Mouse (Mus musculus) E14TG2a.4 (cell line): ENCODE data around the gene Siglecf.

Experiments
- CTCF ChIP-seq: conservative IDR thresholded peaks from 2 replicates; pipeline ENCODE4 v1.5.1; 2014; ENCODE audit warnings: low read length
- NANOG ChIP-seq: IDR thresholded peaks from 2 replicates; pipeline ENCODE4 v1.6.1; 2014; ENCODE audit warnings: borderline replicate concordance, low read length, mixed read lengths
- POU5F1 ChIP-seq: IDR thresholded peaks from 2 replicates; pipeline ENCODE4 v1.6.1; 2014; ENCODE audit warnings: low read length, borderline replicate concordance

GRCm38 (mm10) chr7:43402718-43403117, 51.6 kb downstream of the Siglecf start:
- TF ChIP-seq CTCF (no peak), NANOG (no peak), POU5F1 (no peak)
